Mouse (Mus musculus): ENCODE data around the gene Adprm.

Gene Adprm

GRCm38 (mm10) chr11:67022354-67023115 lies 29.9 kb downstream of the Adprm start:
- peak; percentile 24 for DNase-seq

- DNase-seq, result peak; percentile 73
Observed at GRCm38 (mm10) chr11:67020948-67021347, 31.4 kb downstream of the Adprm start.

GRCm38 (mm10) chr11:67019711-67020475 lies 32.5 kb downstream of the Adprm start:
- DNase-seq, result no peak

- no peak for DNase-seq
Observed at GRCm38 (mm10) chr11:67017801-67018591, 34.4 kb downstream of the Adprm start.

GRCm38 (mm10) chr11:67011635-67012034 lies 40.8 kb downstream of the Adprm start:
- no peak for DNase-seq

GRCm38 (mm10) chr11:67010430-67010829 lies 42.0 kb downstream of the Adprm start:
- no peak for DNase-seq

- no peak for DNase-seq
Observed at GRCm38 (mm10) chr11:67008528-67008927, 43.9 kb downstream of the Adprm start.

- no peak for DNase-seq
Observed at GRCm38 (mm10) chr11:67007961-67008360, 44.4 kb downstream of the Adprm start.

GRCm38 (mm10) chr11:67002911-67003310 lies 49.5 kb downstream of the Adprm start:
- DNase-seq, result no peak

- no peak for DNase-seq
Observed at GRCm38 (mm10) chr11:67001717-67002116, 50.7 kb downstream of the Adprm start.

GRCm38 (mm10) chr11:67000671-67001070 lies 51.7 kb downstream of the Adprm start:
- DNase-seq, result no peak

- DNase-seq, result peak; percentile 27
Observed at GRCm38 (mm10) chr11:66998467-66999403, 53.7 kb downstream of the Adprm start.

- DNase-seq, result no peak
Observed at GRCm38 (mm10) chr11:66996446-66996845, 55.9 kb downstream of the Adprm start.

- no peak for DNase-seq
Observed at GRCm38 (mm10) chr11:66993674-66994073, 58.7 kb downstream of the Adprm start.

- no peak for DNase-seq
Observed at GRCm38 (mm10) chr11:66992150-66992549, 60.2 kb downstream of the Adprm start.

All from right cerebral cortex, postnatal 4 days (tissue).